Mouse (Mus musculus): ENCODE measurements around the gene Dnah6. TPM values are rescaled to one million over a fixed set of nuclear protein-coding genes. Genes with fewer than 3 reads are reported as not detected.

Dnah6 gene
- total and polyA plus RNA-seq, 3 experiments: under 0.01 to 0.06 (median 0.04) TPM

DNA sequence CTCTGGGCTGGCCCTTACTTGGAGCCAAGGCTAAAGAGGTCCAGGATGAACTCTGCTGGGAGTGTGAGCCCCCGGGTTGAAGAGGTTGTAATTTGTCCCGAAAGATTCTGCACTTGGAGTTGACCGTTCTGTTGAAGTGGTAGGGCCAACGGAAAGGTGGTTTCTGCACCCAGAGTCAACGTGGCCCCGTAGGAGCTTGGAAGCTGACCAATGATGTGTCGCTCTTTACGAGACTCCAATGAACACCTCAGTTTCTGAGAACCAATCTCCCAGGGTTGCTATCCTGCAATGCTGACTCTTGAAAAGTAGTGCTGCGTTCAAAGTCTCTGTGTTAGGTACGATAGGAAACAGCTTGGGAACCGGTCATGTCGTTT, 27.6 kb upstream of the Dnah6 start:
- peaks cover 0 to 19% of the 10 kb centered on the region in 2 experiments for H3K36me3 ChIP-seq (replicated peaks in 1 of 2; ENCODE audit: control insufficient read depth in 1 of 2, insufficient read depth in 1 of 2, low read length in 1 of 2)
- dilution Hi-C loops (cut with MboI; ENCODE audit: extremely low pct_ligation_motif_present, extremely low pct_unique_long_range_greater_than_20kb, low sequenced_read_pairs): no loop called here

DNA sequence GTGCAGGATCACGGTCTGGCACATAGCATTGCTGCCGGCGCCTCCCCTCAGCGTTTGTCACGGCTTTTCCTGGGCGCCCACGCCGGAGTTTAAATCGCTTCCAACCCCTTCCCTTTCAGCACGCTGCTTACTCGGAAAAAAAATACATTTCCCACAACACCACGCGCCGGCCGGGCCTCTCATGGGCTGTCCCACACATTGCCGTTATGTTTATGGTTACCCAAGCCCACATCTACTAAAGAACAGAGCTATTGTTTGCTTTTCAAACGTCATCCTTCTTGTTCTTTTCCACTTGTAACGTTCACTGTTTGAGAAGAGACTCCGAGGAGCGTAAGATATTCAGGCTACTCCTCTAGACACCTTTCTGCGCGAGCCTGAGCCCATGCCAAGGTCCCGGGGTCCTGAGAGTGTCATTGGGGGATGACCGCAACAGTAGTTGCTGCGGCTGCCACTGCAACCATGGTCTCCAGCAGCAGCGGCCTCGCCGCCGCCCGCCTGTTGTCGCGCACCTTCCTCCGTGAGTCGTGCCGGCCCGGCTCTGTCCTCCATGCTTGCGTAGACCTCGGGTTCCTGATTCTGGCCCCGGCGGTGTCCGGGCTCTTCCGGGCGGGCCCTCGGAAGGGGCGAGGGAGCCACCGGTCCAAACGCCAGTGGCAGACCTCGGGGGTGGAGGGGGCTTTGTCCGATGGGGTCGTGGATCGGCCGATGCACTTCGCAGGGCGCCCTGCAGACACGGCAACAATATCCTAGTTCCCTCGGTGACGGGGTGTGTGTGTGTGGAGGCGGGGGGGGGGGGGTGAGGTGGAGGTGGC, 27.0 kb upstream of the Dnah6 start, which contains the start of gene Suclg1:
Gene Suclg1, plus strand, starts transcription at position 146 of the 812 bp plus-strand sequence.
- dilution Hi-C loops (cut with MboI; ENCODE audit: extremely low pct_ligation_motif_present, extremely low pct_unique_long_range_greater_than_20kb, low sequenced_read_pairs): no loop called here
- H3K4me2 ChIP-seq (ENCODE audit: insufficient read depth, low read depth, poor library complexity, severe bottlenecking): peak within 1 kb of the TSS; percentile 95
- TF ChIP-seq ZMIZ1 (IDR thresholded peaks at IDR 0.05; ENCODE audit: low read depth, low read length) (peak; percentile 62), MYC (IDR thresholded peaks at IDR 0.05; ENCODE audit: low read depth, low read length) (peak; percentile 89), BHLHE40 (IDR thresholded peaks at IDR 0.05; ENCODE audit: low read depth, low read length) (no peak), TCF12 (IDR thresholded peaks at IDR 0.05; ENCODE audit: low read depth, low read length) (peak; percentile 34; the same call in 1 of the 2 replicates), CTCF (conservative IDR thresholded peaks at IDR 0.05 in 1 of 2, IDR thresholded peaks at IDR 0.05 in 1 of 2; ENCODE audit: low read depth in 2 of 2, low read length in 2 of 2) (0 out of 4 replicates have a peak, but pooled peaks of 1 of the 2 experiments have one; percentile 23), MAX (IDR thresholded peaks at IDR 0.05; ENCODE audit: low read length) (peak; percentile 100), ZNF384 (IDR thresholded peaks at IDR 0.05; ENCODE audit: low read depth, low read length) (peak; percentile 71), PAX5 (IDR thresholded peaks at IDR 0.05; ENCODE audit: low read length) (no peak), GABPA (IDR thresholded peaks at IDR 0.05; ENCODE audit: insufficient replicate concordance, low read depth, low read length) (peak; percentile 51; the same call in 1 of the 2 replicates), E2F4 (IDR thresholded peaks at IDR 0.05; ENCODE audit: insufficient replicate concordance, low read depth, low read length) (no peak), USF2 (conservative IDR thresholded peaks at IDR 0.05; ENCODE audit: low read depth, low read length) (no peak), JUN (IDR thresholded peaks at IDR 0.05; ENCODE audit: insufficient read depth, low read depth, low read length) (no peak), NELFE (IDR thresholded peaks at IDR 0.05; ENCODE audit: low read depth, low read length) (peak; percentile 15), RCOR1 (conservative IDR thresholded peaks at IDR 0.05; ENCODE audit: low read depth, low read length) (no peak), MAFK (IDR thresholded peaks at IDR 0.05; ENCODE audit: insufficient replicate concordance, low read length) (no peak), TBP (conservative IDR thresholded peaks at IDR 0.05; ENCODE audit: low read depth, low read length) (peak; percentile 86; the same call in 1 of the 2 replicates), MAZ (IDR thresholded peaks at IDR 0.05; ENCODE audit: low read depth, low read length) (no peak), JUND (conservative IDR thresholded peaks at IDR 0.05; ENCODE audit: low read depth, low read length) (no peak), SMC3 (IDR thresholded peaks at IDR 0.05; ENCODE audit: low read depth, low read length) (no peak), KAT2A (IDR thresholded peaks at IDR 0.05; ENCODE audit: insufficient replicate concordance, low read length) (peak; percentile 96; the same call in 1 of the 2 replicates), UBTF (IDR thresholded peaks at IDR 0.05; ENCODE audit: low read depth, low read length) (0 out of 2 replicates have a peak, but pooled peaks have one; percentile 16), ELF1 (IDR thresholded peaks at IDR 0.05; ENCODE audit: low read depth, low read length) (peak; percentile 50; the same call in 1 of the 2 replicates), MXI1 (IDR thresholded peaks at IDR 0.05; ENCODE audit: low read depth, low read length) (peak; percentile 99), IRF4 (IDR thresholded peaks at IDR 0.05; ENCODE audit: low read depth, low read length) (no peak)

More for the DNA sequence above, 27.6 kb upstream of the Dnah6 start:
- H3K9me3 ChIP-seq (replicated peaks; ENCODE audit: low read length): peaks cover 6% of the 10 kb centered on the region
- peaks cover 46% of the 10 kb centered on the region for H3K79me2 ChIP-seq (replicated peaks; ENCODE audit: control insufficient read depth, extremely low read depth, insufficient read depth, poor library complexity, severe bottlenecking)
- peaks cover 15 to 36% of the 10 kb centered on the region in 2 experiments for H3K4me1 ChIP-seq (ENCODE audit: control insufficient read depth in 1 of 2, insufficient read depth in 2 of 2)
- H3K9ac ChIP-seq (ENCODE audit: insufficient read depth, low read depth): peak overlapping the region; percentile 96
- TF ChIP-seq SIN3A (IDR thresholded peaks at IDR 0.05; ENCODE audit: low read length) (no peak), ZKSCAN1 (IDR thresholded peaks at IDR 0.05; ENCODE audit: borderline replicate concordance, low read depth, low read length) (no peak), TBP (conservative IDR thresholded peaks at IDR 0.05; ENCODE audit: low read depth, low read length) (no peak), POLR2A (IDR thresholded peaks at IDR 0.05; ENCODE audit: low read depth, low read length) (no peak), MEF2A (IDR thresholded peaks at IDR 0.05; ENCODE audit: borderline replicate concordance, low read depth, low read length) (no peak), PAX5 (IDR thresholded peaks at IDR 0.05; ENCODE audit: low read length) (no peak), ZMIZ1 (IDR thresholded peaks at IDR 0.05; ENCODE audit: low read depth, low read length) (no peak), UBTF (IDR thresholded peaks at IDR 0.05; ENCODE audit: low read depth, low read length) (no peak), CHD2 (IDR thresholded peaks at IDR 0.05; ENCODE audit: low read length) (no peak), TCF12 (IDR thresholded peaks at IDR 0.05; ENCODE audit: low read depth, low read length) (no peak), MAFK (IDR thresholded peaks at IDR 0.05; ENCODE audit: insufficient replicate concordance, low read length) (no peak), GABPA (IDR thresholded peaks at IDR 0.05; ENCODE audit: insufficient replicate concordance, low read depth, low read length) (no peak), ETS1 (conservative IDR thresholded peaks at IDR 0.05; ENCODE audit: low read depth, low read length) (no peak), USF2 (conservative IDR thresholded peaks at IDR 0.05; ENCODE audit: low read depth, low read length) (no peak), ZNF384 (IDR thresholded peaks at IDR 0.05; ENCODE audit: low read depth, low read length) (no peak), MAX (IDR thresholded peaks at IDR 0.05; ENCODE audit: low read length) (no peak), IRF4 (IDR thresholded peaks at IDR 0.05; ENCODE audit: low read depth, low read length) (no peak)
- in situ Hi-C loops (cut with MboI; ENCODE audit: low pct_ligation_motif_present, low pct_unique_long_range_greater_than_20kb, low sequenced_read_pairs): no loop called here
- H3K4me3 ChIP-seq (replicated peaks in 1 of 3; ENCODE audit: low read depth in 2 of 3, low read length in 2 of 3, poor library complexity in 1 of 3): peak overlapping the region; percentile 79 to 99 (median 92)
- no peaks in the 10 kb centered on the region for H3K27me3 ChIP-seq (replicated peaks)
- DNase-seq (ENCODE audit: extremely low read depth): peak; percentile 35
- H3K27ac ChIP-seq (ENCODE audit: insufficient read depth, low read depth): no peak overlapping the region
- peak overlapping the region; percentile 95 for H3K4me2 ChIP-seq (ENCODE audit: insufficient read depth, low read depth, poor library complexity, severe bottlenecking)

More for the DNA sequence above, 27.0 kb upstream of the Dnah6 start, which contains the start of gene Suclg1:
- peak within 1 kb of the TSS; percentile 96 for H3K9ac ChIP-seq (ENCODE audit: insufficient read depth, low read depth)
- in situ Hi-C loops (cut with MboI; ENCODE audit: low pct_ligation_motif_present, low pct_unique_long_range_greater_than_20kb, low sequenced_read_pairs): no loop called here
- peaks cover 0 to 17% of the 10 kb centered on the region in 2 experiments for H3K36me3 ChIP-seq (replicated peaks in 1 of 2; ENCODE audit: control insufficient read depth in 1 of 2, insufficient read depth in 1 of 2, low read length in 1 of 2)
- peak; percentile 88 for DNase-seq (ENCODE audit: extremely low read depth)
- peaks cover 41% of the 10 kb centered on the region for H3K79me2 ChIP-seq (replicated peaks; ENCODE audit: control insufficient read depth, extremely low read depth, insufficient read depth, poor library complexity, severe bottlenecking)
- no peaks in the 10 kb centered on the region for H3K27me3 ChIP-seq (replicated peaks)
- H3K27ac ChIP-seq (ENCODE audit: insufficient read depth, low read depth): peak within 1 kb of the TSS; percentile 25; the same call in 1 of the 2 replicates
- H3K4me3 ChIP-seq (replicated peaks in 1 of 3; ENCODE audit: low read depth in 2 of 3, low read length in 2 of 3, poor library complexity in 1 of 3): peak within 1 kb of the TSS; percentile 79 to 99 (median 92)
- peaks cover 6% of the 10 kb centered on the region for H3K9me3 ChIP-seq (replicated peaks; ENCODE audit: low read length)
- peaks cover 12 to 30% of the 10 kb centered on the region in 2 experiments for H3K4me1 ChIP-seq (ENCODE audit: control insufficient read depth in 1 of 2, insufficient read depth in 2 of 2)
